ENCODE assay signal across 13 mouse cellular contexts in the genomic region with DNA sequence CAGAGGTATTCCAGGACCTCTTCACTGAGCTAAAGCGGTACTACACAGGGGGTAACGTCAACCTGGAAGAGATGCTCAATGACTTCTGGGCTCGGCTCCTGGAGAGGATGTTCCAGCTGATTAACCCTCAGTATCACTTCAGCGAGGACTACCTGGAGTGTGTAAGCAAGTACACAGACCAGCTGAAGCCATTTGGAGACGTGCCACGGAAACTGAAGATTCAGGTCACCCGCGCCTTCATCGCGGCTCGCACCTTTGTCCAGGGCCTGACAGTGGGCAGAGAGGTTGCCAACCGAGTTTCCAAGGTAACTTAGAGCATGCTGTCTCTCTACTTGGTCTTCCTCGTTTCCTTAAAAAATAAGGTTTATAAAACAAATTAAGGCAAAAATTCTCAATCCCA.
DNase-seq lines count a peak whose midpoint lies in the region; TF ChIP-seq lines count a peak whose summit lies in the region.
"Had no signal": no experiment of that assay in that cellular context is flagged by ENCODE, and none has a peak within 500 bp of the region (broad histone marks: within the 10 kb centered on the region; RNA-seq: fewer than 3 reads in every experiment).

No protein-coding gene starts in this region.

- H3K27ac ChIP-seq in gastrocnemius, adult 2 months = no peak overlapping the region
- H3K27ac ChIP-seq in left cerebral cortex, adult 2 months = no peak overlapping the region
- H3K27ac ChIP-seq: embryonic facial prominence, embryonic 13.5 days; forebrain, embryonic 12.5 days; heart, embryonic 13.5 days; hindbrain, embryonic 12.5 days had no signal

- intact Hi-C loops in gastrocnemius, adult 2 months (cut with DNase I) = no loop called here
- intact Hi-C loops in left cerebral cortex, postnatal 4 days (cut with DNase I) = no loop called here
- intact Hi-C loops in left cerebral cortex, adult 2 months (cut with DNase I) = no loop called here

- H3K4me3 ChIP-seq in gastrocnemius, adult 2 months = no peak overlapping the region
- no peak overlapping the region for H3K4me3 ChIP-seq in left cerebral cortex, adult 2 months
- H3K4me3 ChIP-seq: embryonic facial prominence, embryonic 13.5 days; forebrain, embryonic 12.5 days; heart, embryonic 13.5 days; hindbrain, embryonic 12.5 days had no signal

- TF ChIP-seq CTCF in gastrocnemius, adult 2 months (IDR thresholded peaks at IDR 0.05) = no peak
- no peak for TF ChIP-seq CTCF in left cerebral cortex, adult 2 months (IDR thresholded peaks at IDR 0.05)

- peak; percentile 25 to 53 for DNase-seq in cerebellum, postnatal 10 days
- DNase-seq in cerebellum, adult 11-12 months = no peak
- DNase-seq in gastrocnemius, adult 2 months = peak; percentile 15
- no peak for DNase-seq in gastrocnemius, adult 18-20 months (ENCODE audit: low spot score)
- DNase-seq in left cerebral cortex, postnatal 4 days = peak; percentile 6
- DNase-seq in left cerebral cortex, adult 2 months (ENCODE audit: extremely low spot score in 1 of 2, low spot score in 2 of 2) = no peak
- DNase-seq: adrenal gland, postnatal 25 days; gastrocnemius, postnatal 25 days; heart, postnatal 4 days had no signal

Comparison
In these comparisons a context has a peak if more than half of its experiments do, and no peak if none do; other contexts are left out.
1. DNase-seq: peak in cerebellum, postnatal 10 days (2 of 2), gastrocnemius, adult 2 months (single experiment) and left cerebral cortex, postnatal 4 days (single experiment); none in cerebellum, adult 11-12 months (single experiment), gastrocnemius, adult 18-20 months (single experiment) and left cerebral cortex, adult 2 months (0 of 2).